Mouse (Mus musculus) myocyte (in vitro differentiated cells): ENCODE data around the gene Bgn. TPM values are rescaled to one million over a fixed set of nuclear protein-coding genes. Genes with fewer than 3 reads are reported as not detected.
"Not testable (repeated sequence)": the region's sequence is repeated elsewhere in the genome, so short reads cannot be mapped to it uniquely, and the experiment has no call there.

Experiments
- H3K27me3 ChIP-seq: one replicate; pipeline ENCODE4 v1.6.1; 2011; ENCODE audit not compliant: control insufficient read depth, insufficient read depth, insufficient read length
- H3K36me3 ChIP-seq: one replicate; pipeline ENCODE4 v1.6.1; 2011; ENCODE audit not compliant: control insufficient read depth, insufficient read depth
- H3K4me2 ChIP-seq: one replicate; pipeline ENCODE4 v1.6.1; 2011; ENCODE audit warnings: low read depth, control low read depth
- H3K4me3 ChIP-seq: one replicate; pipeline ENCODE4 v1.5.1; 2011; ENCODE audit warnings: mild to moderate bottlenecking, control low read depth, moderate library complexity
- H3K79me2 ChIP-seq: one replicate; pipeline ENCODE4 v1.6.1; 2011; ENCODE audit not compliant: control insufficient read depth, insufficient read depth
- H3ac ChIP-seq: one replicate; pipeline ENCODE4 v1.6.1; 2011; ENCODE audit not compliant: control insufficient read depth, insufficient read length
- CEBPB ChIP-seq: IDR thresholded peaks from 2 replicates; pipeline ENCODE4 v1.6.1; 2011; ENCODE audit warnings: mild to moderate bottlenecking, moderate library complexity; ENCODE audit not compliant: poor library complexity, insufficient read depth, severe bottlenecking
- E2F4 ChIP-seq: IDR thresholded peaks from one replicate; pipeline ENCODE4 v1.6.1; 2011; ENCODE audit warnings: mild to moderate bottlenecking, control low read depth, moderate library complexity; ENCODE audit not compliant: insufficient read depth
- MAX ChIP-seq: IDR thresholded peaks from one replicate; pipeline ENCODE4 v1.6.1; 2011; ENCODE audit warnings: low read depth, mild to moderate bottlenecking, control low read depth
- MYOD1 ChIP-seq, 3 experiments: IDR thresholded peaks; one replicate each; pipeline ENCODE4 v1.6.1; 2011; ENCODE audit warnings: control low read depth in 2 of 3, low read depth in 2 of 3, mild to moderate bottlenecking in 2 of 3, moderate library complexity in 1 of 3; ENCODE audit not compliant: insufficient read length in 2 of 3, control insufficient read depth in 1 of 3
- MYOG ChIP-seq, 3 experiments: IDR thresholded peaks; one replicate each; pipeline ENCODE4 v1.6.1; 2011; ENCODE audit warnings: control low read depth in 2 of 3, low read depth in 2 of 3, mild to moderate bottlenecking in 2 of 3; ENCODE audit not compliant: insufficient read length in 2 of 3, control insufficient read depth in 1 of 3, insufficient read depth in 1 of 3
- POLR2A ChIP-seq: IDR thresholded peaks from one replicate; pipeline ENCODE4 v1.6.1; 2011; ENCODE audit warnings: low read depth, mild to moderate bottlenecking, control low read depth, moderate library complexity; ENCODE audit not compliant: insufficient read length
- POLR2AphosphoS2 ChIP-seq: IDR thresholded peaks from one replicate; pipeline ENCODE4 v1.6.1; 2011; ENCODE audit warnings: low read depth, control low read depth; ENCODE audit not compliant: insufficient read length
- REST ChIP-seq: IDR thresholded peaks from one replicate; pipeline ENCODE4 v1.6.1; 2011; ENCODE audit warnings: mild to moderate bottlenecking, control low read depth, moderate library complexity; ENCODE audit not compliant: insufficient read depth, insufficient read length
- SRF ChIP-seq: IDR thresholded peaks from one replicate; pipeline ENCODE4 v1.6.1; 2011; ENCODE audit warnings: low read depth; ENCODE audit not compliant: control insufficient read depth, insufficient read length
- TCF12 ChIP-seq: IDR thresholded peaks from one replicate; pipeline ENCODE4 v1.6.1; 2011; ENCODE audit warnings: mild to moderate bottlenecking, control low read depth; ENCODE audit not compliant: poor library complexity, insufficient read depth, severe bottlenecking
- TCF3 ChIP-seq: IDR thresholded peaks from one replicate; pipeline ENCODE4 v1.6.1; 2011; ENCODE audit warnings: low read depth, control low read depth; ENCODE audit not compliant: insufficient read length
- USF1 ChIP-seq: IDR thresholded peaks from one replicate; pipeline ENCODE4 v1.6.1; 2011; ENCODE audit warnings: low read depth, mild to moderate bottlenecking, control low read depth, moderate library complexity
- polyA plus RNA-seq: library from polyadenylated mRNA; unstranded; fragments of >200 nt; fragmentation: generic; extraction: Trizol; gene quantifications from one replicate; pipeline ENCODE4 v1.2.1, GENCODE M21; 2012; ENCODE audit warnings: missing spikeins

Gene Bgn
- polyA plus RNA-seq, 1 experiment, result 1,139 TPM

- TF ChIP-seq USF1 (no peak), MYOD1 (IDR thresholded peaks at IDR 0.05; ENCODE audit: control insufficient read depth in 1 of 3, insufficient read length in 2 of 3, low read depth in 2 of 3) (no peak)
- H3K4me3 ChIP-seq, result no peak overlapping the region
- H3K36me3 ChIP-seq, result no peaks in the 10 kb centered on the region
- no peaks in the 10 kb centered on the region for H3K27me3 ChIP-seq
- H3K79me2 ChIP-seq, result peaks cover 13% of the 10 kb centered on the region
- H3K4me2 ChIP-seq, result no peak overlapping the region
- H3ac ChIP-seq, result no peak overlapping the region
Observed at GRCm38 (mm10) chrX:73490186-73490585, 6.8 kb downstream of the Bgn start.

GRCm38 (mm10) chrX:73490804-73491203, 7.4 kb downstream of the Bgn start:
- no peak for TF ChIP-seq SRF
- no peak for TF ChIP-seq USF1
- TF ChIP-seq REST, result no peak
- TF ChIP-seq MAX, result no peak
- TF ChIP-seq E2F4, result no peak
- TF ChIP-seq POLR2A, result no peak
- no peak for TF ChIP-seq MYOG (IDR thresholded peaks at IDR 0.05; ENCODE audit: control insufficient read depth in 1 of 3, insufficient read depth in 1 of 3, insufficient read length in 2 of 3, low read depth in 2 of 3)
- no peak for TF ChIP-seq TCF3
- TF ChIP-seq CEBPB, result no peak
- no peak for TF ChIP-seq POLR2AphosphoS2
- TF ChIP-seq TCF12, result no peak
- no peak for TF ChIP-seq MYOD1 (IDR thresholded peaks at IDR 0.05; ENCODE audit: control insufficient read depth in 1 of 3, insufficient read length in 2 of 3, low read depth in 2 of 3)
- Histone ChIP-seq H3ac (no peak overlapping the region), H3K27me3 (no peaks in the 10 kb centered on the region), H3K79me2 (peaks cover 7% of the 10 kb centered on the region), H3K4me2 (no peak overlapping the region), H3K4me3 (no peak overlapping the region), H3K36me3 (no peaks in the 10 kb centered on the region)

GRCm38 (mm10) chrX:73493567-73493966, 10.2 kb downstream of the Bgn start:
- H3K4me3 ChIP-seq, H3ac ChIP-seq, H3K4me2 ChIP-seq, H3K36me3 ChIP-seq, H3K79me2 ChIP-seq, H3K27me3 ChIP-seq: not testable (repeated sequence)

- no peak for TF ChIP-seq SRF
- TF ChIP-seq POLR2AphosphoS2, result peak; percentile 86
- Histone ChIP-seq H3K36me3 (no peaks in the 10 kb centered on the region), H3K4me2 (no peak overlapping the region), H3K4me3 (no peak overlapping the region), H3K79me2 (no peaks in the 10 kb centered on the region), H3K27me3 (no peaks in the 10 kb centered on the region), H3ac (no peak overlapping the region)
Observed at GRCm38 (mm10) chrX:73496746-73497145, 13.3 kb downstream of the Bgn start.

- peaks cover 13% of the 10 kb centered on the region for H3K27me3 ChIP-seq
- no peak overlapping the region for H3K4me2 ChIP-seq
- H3K4me3 ChIP-seq, result no peak overlapping the region
- no peak for TF ChIP-seq TCF3
- TF ChIP-seq CEBPB, result no peak
- TF ChIP-seq MYOD1 (IDR thresholded peaks at IDR 0.05; ENCODE audit: control insufficient read depth in 1 of 3, insufficient read length in 2 of 3, low read depth in 2 of 3), result no peak
- no peaks in the 10 kb centered on the region for H3K36me3 ChIP-seq
- H3K79me2 ChIP-seq, result no peaks in the 10 kb centered on the region
- no peak overlapping the region for H3ac ChIP-seq
Observed at GRCm38 (mm10) chrX:73505130-73505735, 21.8 kb downstream of the Bgn start.

GRCm38 (mm10) chrX:73506577-73506976, 23.2 kb downstream of the Bgn start:
- H3K27me3 ChIP-seq, result peaks cover 13% of the 10 kb centered on the region
- no peak overlapping the region for H3K4me3 ChIP-seq
- no peak overlapping the region for H3K4me2 ChIP-seq
- no peaks in the 10 kb centered on the region for H3K79me2 ChIP-seq
- no peak overlapping the region for H3ac ChIP-seq
- H3K36me3 ChIP-seq, result no peaks in the 10 kb centered on the region
- TF ChIP-seq TCF3 (no peak), POLR2A (no peak), MYOG (IDR thresholded peaks at IDR 0.05; ENCODE audit: control insufficient read depth in 1 of 3, insufficient read depth in 1 of 3, insufficient read length in 2 of 3, low read depth in 2 of 3) (no peak), E2F4 (no peak), SRF (no peak), USF1 (no peak), REST (no peak), MYOD1 (IDR thresholded peaks at IDR 0.05; ENCODE audit: control insufficient read depth in 1 of 3, insufficient read length in 2 of 3, low read depth in 2 of 3) (no peak), CEBPB (no peak)
